Mouse (Mus musculus): ENCODE measurements at regions not wholly inside any gene's neighbourhood (a gene's known extent, or its start where the extent isn't known, plus 50 kb on each side); places are given as distances from the start of the nearest gene placed in this dataset.

- no peak overlapping the region for H3K4me3 ChIP-seq (ENCODE audit: insufficient read depth, low read depth, low read length)
- WGBS: 29% methylated on average over 2 of the region's 2 CpGs
- no peaks in the 10 kb centered on the region for H3K4me1 ChIP-seq (ENCODE audit: control insufficient read depth, insufficient read depth, low read length)
- no peaks in the 10 kb centered on the region for H3K36me3 ChIP-seq (ENCODE audit: control insufficient read depth, insufficient read depth, low read length)
- no peaks in the 10 kb centered on the region for H3K27me3 ChIP-seq (ENCODE audit: control insufficient read depth, insufficient read depth, low read length)
- no peaks in the 10 kb centered on the region for H3K79me2 ChIP-seq (ENCODE audit: control insufficient read depth, insufficient read depth, low read length)
- no peak overlapping the region for H3K9ac ChIP-seq (ENCODE audit: low read depth, low read length)
- H3K27ac ChIP-seq (replicated peaks; ENCODE audit: insufficient read depth, low read depth, low read length): no peak overlapping the region
- no peak for DNase-seq (ENCODE audit: extremely low read depth, low read depth, low spot score)
- TF ChIP-seq CTCF (IDR thresholded peaks at IDR 0.05; ENCODE audit: low read depth, low read length): no peak
- no peak for TF ChIP-seq POLR2A (IDR thresholded peaks at IDR 0.05; ENCODE audit: extremely low read depth, insufficient read depth, low read length)
Measured at GRCm38 (mm10) chr14:74217914-74218446, 422.7 kb upstream of the Htr2a start.

- H3K27ac ChIP-seq (replicated peaks; ENCODE audit: insufficient read depth, low read depth, low read length): no peak overlapping the region
- H3K9ac ChIP-seq (ENCODE audit: low read depth, low read length): no peak overlapping the region
- H3K27me3 ChIP-seq (ENCODE audit: control insufficient read depth, insufficient read depth, low read length): no peaks in the 10 kb centered on the region
- TF ChIP-seq POLR2A (IDR thresholded peaks at IDR 0.05; ENCODE audit: extremely low read depth, insufficient read depth, low read length): no peak
- TF ChIP-seq CTCF (IDR thresholded peaks at IDR 0.05; ENCODE audit: low read depth, low read length): no peak
- H3K79me2 ChIP-seq (ENCODE audit: control insufficient read depth, insufficient read depth, low read length): no peaks in the 10 kb centered on the region
- no peak overlapping the region for H3K4me3 ChIP-seq (ENCODE audit: insufficient read depth, low read depth, low read length)
- H3K36me3 ChIP-seq (ENCODE audit: control insufficient read depth, insufficient read depth, low read length): no peaks in the 10 kb centered on the region
- no peaks in the 10 kb centered on the region for H3K4me1 ChIP-seq (ENCODE audit: control insufficient read depth, insufficient read depth, low read length)
- 83% methylated on average over 3 of the region's 3 CpGs for WGBS
- no peak for DNase-seq (ENCODE audit: extremely low read depth, low read depth, low spot score)
Measured at GRCm38 (mm10) chr14:74219761-74220160, 420.9 kb upstream of the Htr2a start.

GRCm38 (mm10) chr14:74222093-74222492 lies 418.5 kb upstream of the Htr2a start:
- no peaks in the 10 kb centered on the region for H3K4me1 ChIP-seq (ENCODE audit: control insufficient read depth, insufficient read depth, low read length)
- H3K4me3 ChIP-seq (ENCODE audit: insufficient read depth, low read depth, low read length): no peak overlapping the region
- no peaks in the 10 kb centered on the region for H3K27me3 ChIP-seq (ENCODE audit: control insufficient read depth, insufficient read depth, low read length)
- no peak for TF ChIP-seq POLR2A (IDR thresholded peaks at IDR 0.05; ENCODE audit: extremely low read depth, insufficient read depth, low read length)
- no peak for TF ChIP-seq CTCF (IDR thresholded peaks at IDR 0.05; ENCODE audit: low read depth, low read length)
- H3K79me2 ChIP-seq (ENCODE audit: control insufficient read depth, insufficient read depth, low read length): no peaks in the 10 kb centered on the region
- 82% methylated on average over 1 of the region's 1 CpGs for WGBS
- H3K27ac ChIP-seq (replicated peaks; ENCODE audit: insufficient read depth, low read depth, low read length): no peak overlapping the region
- H3K9ac ChIP-seq (ENCODE audit: low read depth, low read length): no peak overlapping the region
- DNase-seq (ENCODE audit: extremely low read depth, low read depth, low spot score): no peak
- H3K36me3 ChIP-seq (ENCODE audit: control insufficient read depth, insufficient read depth, low read length): no peaks in the 10 kb centered on the region

GRCm38 (mm10) chr14:74229560-74230187 lies 411.0 kb upstream of the Htr2a start:
- H3K4me3 ChIP-seq (ENCODE audit: insufficient read depth, low read depth, low read length): no peak overlapping the region
- no peak overlapping the region for H3K9ac ChIP-seq (ENCODE audit: low read depth, low read length)
- DNase-seq (ENCODE audit: extremely low read depth, low read depth, low spot score): no peak
- no peaks in the 10 kb centered on the region for H3K36me3 ChIP-seq (ENCODE audit: control insufficient read depth, insufficient read depth, low read length)
- TF ChIP-seq POLR2A (IDR thresholded peaks at IDR 0.05; ENCODE audit: extremely low read depth, insufficient read depth, low read length) (no peak), CTCF (IDR thresholded peaks at IDR 0.05; ENCODE audit: low read depth, low read length) (no peak)
- H3K4me1 ChIP-seq (ENCODE audit: control insufficient read depth, insufficient read depth, low read length): no peaks in the 10 kb centered on the region
- no peak overlapping the region for H3K27ac ChIP-seq (replicated peaks; ENCODE audit: insufficient read depth, low read depth, low read length)
- no peaks in the 10 kb centered on the region for H3K27me3 ChIP-seq (ENCODE audit: control insufficient read depth, insufficient read depth, low read length)
- H3K79me2 ChIP-seq (ENCODE audit: control insufficient read depth, insufficient read depth, low read length): no peaks in the 10 kb centered on the region
- WGBS: 69% methylated on average over 5 of the region's 5 CpGs

GRCm38 (mm10) chr14:74240212-74240611 lies 400.4 kb upstream of the Htr2a start:
- no peaks in the 10 kb centered on the region for H3K79me2 ChIP-seq (ENCODE audit: control insufficient read depth, insufficient read depth, low read length)
- WGBS: 58% methylated on average over 2 of the region's 2 CpGs
- H3K36me3 ChIP-seq (ENCODE audit: control insufficient read depth, insufficient read depth, low read length): no peaks in the 10 kb centered on the region
- H3K9ac ChIP-seq (ENCODE audit: low read depth, low read length): no peak overlapping the region
- no peaks in the 10 kb centered on the region for H3K27me3 ChIP-seq (ENCODE audit: control insufficient read depth, insufficient read depth, low read length)
- no peak for TF ChIP-seq CTCF (IDR thresholded peaks at IDR 0.05; ENCODE audit: low read depth, low read length)
- no peak for TF ChIP-seq POLR2A (IDR thresholded peaks at IDR 0.05; ENCODE audit: extremely low read depth, insufficient read depth, low read length)
- DNase-seq (ENCODE audit: extremely low read depth, low read depth, low spot score): no peak
- no peaks in the 10 kb centered on the region for H3K4me1 ChIP-seq (ENCODE audit: control insufficient read depth, insufficient read depth, low read length)
- no peak overlapping the region for H3K4me3 ChIP-seq (ENCODE audit: insufficient read depth, low read depth, low read length)
- H3K27ac ChIP-seq (replicated peaks; ENCODE audit: insufficient read depth, low read depth, low read length): no peak overlapping the region

- TF ChIP-seq CTCF (IDR thresholded peaks at IDR 0.05; ENCODE audit: low read depth, low read length) (no peak), POLR2A (IDR thresholded peaks at IDR 0.05; ENCODE audit: extremely low read depth, insufficient read depth, low read length) (no peak)
- no peak overlapping the region for H3K4me3 ChIP-seq (ENCODE audit: insufficient read depth, low read depth, low read length)
- no peak for DNase-seq (ENCODE audit: extremely low read depth, low read depth, low spot score)
- no peaks in the 10 kb centered on the region for H3K79me2 ChIP-seq (ENCODE audit: control insufficient read depth, insufficient read depth, low read length)
- no peaks in the 10 kb centered on the region for H3K4me1 ChIP-seq (ENCODE audit: control insufficient read depth, insufficient read depth, low read length)
- H3K36me3 ChIP-seq (ENCODE audit: control insufficient read depth, insufficient read depth, low read length): no peaks in the 10 kb centered on the region
- H3K27me3 ChIP-seq (ENCODE audit: control insufficient read depth, insufficient read depth, low read length): no peaks in the 10 kb centered on the region
- no peak overlapping the region for H3K9ac ChIP-seq (ENCODE audit: low read depth, low read length)
- H3K27ac ChIP-seq (replicated peaks; ENCODE audit: insufficient read depth, low read depth, low read length): no peak overlapping the region
- 90% methylated on average over 5 of the region's 5 CpGs for WGBS
Measured at GRCm38 (mm10) chr14:74249263-74249878, 391.3 kb upstream of the Htr2a start.
